Mouse (Mus musculus) hindbrain, postnatal 0 days (tissue): ENCODE measurements around the gene Bcam. TPM values are rescaled to one million over a fixed set of nuclear protein-coding genes. Genes with fewer than 3 reads are reported as not detected.

Experiments used
- ATAC-seq: fragments of 200-750 bp; cut with Nextera tagmentation; 2 replicates; pipeline ENCODE4 v1.8.0; 2017; ENCODE audit warnings: mild to moderate bottlenecking, moderate TSS enrichment, moderate library complexity
- DNase-seq: peaks from one replicate; pipeline ENCODE4 v3.0.0-alpha.2; 2015; ENCODE audit warnings: low spot score
- H3K27ac ChIP-seq: fragments of 300-500 bp; sonication (generic); 2 replicates; pipeline ENCODE4 v1.5.1; 2014; ENCODE audit warnings: mild to moderate bottlenecking
- H3K27me3 ChIP-seq: fragments of 300-500 bp; sonication (generic); 2 replicates; pipeline ENCODE4 v1.6.1; 2014; ENCODE audit warnings: low read length, mixed read lengths; ENCODE audit not compliant: insufficient read depth
- H3K36me3 ChIP-seq: fragments of 300-500 bp; sonication (generic); 2 replicates; pipeline ENCODE4 v1.6.1; 2014; ENCODE audit warnings: low read length, mixed read lengths; ENCODE audit not compliant: insufficient read depth
- H3K4me1 ChIP-seq: fragments of 300-500 bp; sonication (generic); 2 replicates; pipeline ENCODE4 v1.6.1; 2014; ENCODE audit warnings: antibody characterized with exemption, low read length, mixed read lengths; ENCODE audit not compliant: insufficient read depth
- H3K4me2 ChIP-seq: fragments of 300-500 bp; sonication (generic); 2 replicates; pipeline ENCODE4 v1.6.1; 2014; ENCODE audit warnings: low read depth, mild to moderate bottlenecking, low read length, moderate library complexity, mixed read lengths
- H3K4me3 ChIP-seq: fragments of 300-500 bp; sonication (generic); 2 replicates; pipeline ENCODE4 v1.5.1; 2014; ENCODE audit warnings: low read length
- H3K9ac ChIP-seq: fragments of 300-500 bp; sonication (generic); replicated peaks from 2 replicates; pipeline ENCODE4 v1.6.1; 2014; ENCODE audit warnings: mild to moderate bottlenecking, low read length, moderate library complexity, mixed read lengths
- H3K9me3 ChIP-seq: fragments of 300-500 bp; sonication (generic); 2 replicates; pipeline ENCODE4 v1.6.1; 2016; ENCODE audit warnings: low read length, mixed read lengths
- CTCF ChIP-seq: IDR thresholded peaks from 2 replicates; pipeline ENCODE4 v1.5.1; 2016; ENCODE audit warnings: antibody characterized with exemption, control low read depth, low read depth
- WGBS: fragments of 180-500 bp; shearing (Covaris S2); extraction: QIAGEN DNeasy Blood & Tissue Kit; methylation state at CpG from one replicate; pipeline ENCODE4 v1.1.7; 2014; 5-methylcytosine and 5-hydroxymethylcytosine counted together
- polyA plus RNA-seq: library from polyadenylated mRNA; unstranded; fragments of >200 nt; fragmentation: Nextera tagmentation; extraction: Ambion mirVana; gene quantifications from 2 replicates; pipeline ENCODE4 v1.2.1, GENCODE M21; 2015
- total RNA-seq: library from RNA; depleted of rRNA; stranded (reverse); fragments of >200 nt; gene quantifications from 2 replicates; pipeline ENCODE4 v1.2.3, GENCODE M21; 2014

Bcam gene
- total and polyA plus RNA-seq, 2 experiments from 2014 or later: 29.0 to 50.7 TPM

DNA sequence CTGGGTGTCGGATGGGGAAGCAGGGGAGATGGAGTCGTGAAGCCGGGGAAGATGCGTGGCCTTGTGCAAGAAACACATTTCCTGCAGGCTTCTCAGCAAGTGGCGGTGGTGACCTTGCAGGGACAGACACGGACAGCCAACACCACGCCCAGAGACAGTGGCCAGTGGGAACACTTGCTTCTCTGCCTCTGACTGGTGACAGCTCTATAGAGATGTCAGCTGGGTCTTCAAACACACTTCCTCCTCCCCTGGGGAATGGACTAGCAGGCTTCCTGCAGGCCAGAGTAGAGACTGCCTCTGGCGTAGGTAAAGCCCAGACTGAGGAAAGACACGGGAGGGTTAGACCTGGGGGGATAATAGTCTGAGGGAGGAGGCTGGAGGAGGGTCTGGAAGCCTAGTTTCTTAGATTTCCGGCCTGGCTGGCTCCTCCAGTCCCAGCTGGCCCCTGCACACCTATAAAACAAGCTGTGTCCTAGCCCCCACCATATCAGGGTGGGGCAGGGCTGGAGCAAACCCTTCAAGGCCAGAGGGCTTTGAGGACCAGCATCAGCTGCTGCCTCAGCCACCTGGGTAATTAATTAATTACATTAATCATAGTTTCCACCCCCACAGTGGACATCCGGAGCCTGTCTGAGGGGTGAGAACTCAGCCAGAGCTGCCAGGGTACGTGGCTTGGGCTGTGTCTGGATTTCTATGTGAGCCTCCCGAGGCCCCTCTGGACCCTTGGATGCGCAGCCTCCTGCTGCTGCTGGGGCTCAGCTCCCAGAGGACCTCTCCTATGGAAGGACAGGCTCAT, 26.0 kb downstream of the Bcam start:
- TF ChIP-seq CTCF: no peak
- no peak overlapping the region for H3K4me3 ChIP-seq
- no peaks in the 10 kb centered on the region for H3K9me3 ChIP-seq
- no peaks in the 10 kb centered on the region for H3K36me3 ChIP-seq
- H3K9ac ChIP-seq: no peak overlapping the region
- H3K4me1 ChIP-seq: peaks cover 20% of the 10 kb centered on the region
- peak overlapping the region; percentile 1; the same call in 1 of the 2 replicates for H3K27ac ChIP-seq
- H3K4me2 ChIP-seq: no peak overlapping the region
- 62% methylated on average over 14 of the region's 14 CpGs for WGBS
- DNase-seq (no peak), ATAC-seq (no peak)
- no peaks in the 10 kb centered on the region for H3K27me3 ChIP-seq

DNA sequence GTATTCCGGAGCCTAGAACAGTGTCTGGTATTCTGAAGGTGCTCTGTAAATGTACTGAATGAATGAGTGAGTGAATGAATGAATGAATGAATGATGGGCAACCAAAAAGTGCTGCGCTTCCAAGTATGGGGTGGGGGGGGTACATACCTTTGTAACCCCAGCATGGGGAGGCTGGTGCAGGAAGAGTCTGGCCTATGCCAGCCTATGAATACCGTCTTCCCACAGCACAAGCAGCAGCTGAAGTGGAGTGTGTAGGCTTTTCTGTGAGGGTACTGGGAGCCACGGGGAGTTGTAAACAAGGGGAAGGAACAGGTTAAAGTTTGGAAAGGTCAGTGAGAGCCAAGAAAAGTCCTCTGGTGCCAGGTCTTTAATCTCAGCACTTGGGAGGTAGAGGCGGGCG, 27.0 kb downstream of the Bcam start:
- H3K9ac ChIP-seq: no peak overlapping the region
- H3K4me2 ChIP-seq: no peak overlapping the region
- H3K4me1 ChIP-seq: peaks cover 19% of the 10 kb centered on the region
- no peaks in the 10 kb centered on the region for H3K36me3 ChIP-seq
- DNase-seq (no peak), ATAC-seq (no peak)
- no peak overlapping the region for H3K4me3 ChIP-seq
- H3K27ac ChIP-seq: no peak overlapping the region
- TF ChIP-seq CTCF: no peak
- H3K9me3 ChIP-seq: no peaks in the 10 kb centered on the region
- no peaks in the 10 kb centered on the region for H3K27me3 ChIP-seq
- WGBS: 85% methylated on average over 6 of the region's 6 CpGs

- Histone ChIP-seq H3K27ac (no peak overlapping the region), H3K4me3 (no peak overlapping the region), H3K4me1 (0 out of 2 replicates have a peak, but pooled peaks cover 8% of the 10 kb centered on the region), H3K4me2 (no peak overlapping the region), H3K9ac (no peak overlapping the region), H3K36me3 (peaks cover 8% of the 10 kb centered on the region; the same call in 1 of the 2 replicates), H3K27me3 (no peaks in the 10 kb centered on the region), H3K9me3 (no peaks in the 10 kb centered on the region)
- TF ChIP-seq CTCF: no peak
- WGBS: 50% methylated on average over 5 of the region's 5 CpGs
- DNase-seq (no peak), ATAC-seq (no peak)
These were observed 28.3 kb downstream of the Bcam start for GRCm38 (mm10) chr7:19742468-19742867.

- Histone ChIP-seq H3K4me1 (0 out of 2 replicates have a peak, but pooled peaks cover 2% of the 10 kb centered on the region), H3K4me2 (no peak overlapping the region), H3K4me3 (no peak overlapping the region), H3K9ac (no peak overlapping the region), H3K27ac (no peak overlapping the region), H3K27me3 (no peaks in the 10 kb centered on the region), H3K9me3 (no peaks in the 10 kb centered on the region), H3K36me3 (peaks cover 14% of the 10 kb centered on the region; the same call in 1 of the 2 replicates)
- ATAC-seq (no peak), DNase-seq (no peak)
- WGBS: 13% methylated on average over 8 of the region's 8 CpGs
- no peak for TF ChIP-seq CTCF
These were observed 29.3 kb downstream of the Bcam start for GRCm38 (mm10) chr7:19741329-19742031.

GRCm38 (mm10) chr7:19740269-19740668, 30.5 kb downstream of the Bcam start:
- no peaks in the 10 kb centered on the region for H3K4me1 ChIP-seq
- 93% methylated on average over 11 of the region's 11 CpGs for WGBS
- no peak overlapping the region for H3K9ac ChIP-seq
- no peak overlapping the region for H3K4me3 ChIP-seq
- peaks cover 17% of the 10 kb centered on the region; the same call in 1 of the 2 replicates for H3K36me3 ChIP-seq
- DNase-seq: no peak
- TF ChIP-seq CTCF: peak; percentile 25
- no peaks in the 10 kb centered on the region for H3K9me3 ChIP-seq
- H3K4me2 ChIP-seq: no peak overlapping the region
- H3K27ac ChIP-seq: no peak overlapping the region
- no peaks in the 10 kb centered on the region for H3K27me3 ChIP-seq
- no peak for ATAC-seq

- no peak overlapping the region for H3K4me3 ChIP-seq
- no peaks in the 10 kb centered on the region for H3K4me1 ChIP-seq
- no peaks in the 10 kb centered on the region for H3K27me3 ChIP-seq
- H3K9ac ChIP-seq: no peak overlapping the region
- peaks cover 23% of the 10 kb centered on the region; the same call in 1 of the 2 replicates for H3K36me3 ChIP-seq
- no peaks in the 10 kb centered on the region for H3K9me3 ChIP-seq
- 90% methylated on average over 3 of the region's 3 CpGs for WGBS
- no peak overlapping the region for H3K27ac ChIP-seq
- ATAC-seq (no peak), DNase-seq (no peak)
- peak; percentile 50 for TF ChIP-seq CTCF
- H3K4me2 ChIP-seq: no peak overlapping the region
These were observed 32.0 kb downstream of the Bcam start for GRCm38 (mm10) chr7:19738771-19739170.
